Mouse (Mus musculus): ENCODE measurements at regions not wholly inside any gene's neighbourhood (a gene's known extent, or its start where the extent isn't known, plus 50 kb on each side); places are given as distances from the start of the nearest gene placed in this dataset.

DNA sequence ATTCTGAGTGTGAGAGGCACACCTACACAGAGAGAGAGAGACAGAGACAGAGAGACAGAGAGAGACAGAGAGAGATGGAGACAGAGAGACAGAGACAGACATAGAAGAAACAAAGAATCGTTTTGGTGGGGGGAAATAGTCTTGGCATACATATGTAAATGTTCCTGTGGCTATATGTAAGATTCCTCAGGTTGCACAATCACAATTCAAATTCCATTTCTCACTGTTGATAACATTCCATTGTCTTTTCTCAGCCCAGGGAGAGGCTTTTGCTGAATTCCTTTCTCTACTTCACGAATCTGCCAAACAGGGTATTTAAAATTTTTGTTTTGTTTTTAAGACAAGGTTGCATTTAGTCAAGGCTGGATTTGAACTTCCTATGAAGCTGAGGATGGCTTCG lies 205.0 kb upstream of the Ell2 start:
- no peaks in the 10 kb centered on the region for H3K9me3 ChIP-seq (replicated peaks)
- H3K36me3 ChIP-seq: no peaks in the 10 kb centered on the region
- H3K27me3 ChIP-seq: no peaks in the 10 kb centered on the region
- H3K4me2 ChIP-seq: no peak overlapping the region
- no peak for ATAC-seq (replicated peaks; ENCODE audit: insufficient number of reproducible peaks, insufficient read depth, low FRiP score, low read depth)
- no peak overlapping the region for H3K9ac ChIP-seq
- H3K27ac ChIP-seq: no peak overlapping the region
- no peak overlapping the region for H3K4me3 ChIP-seq
- WGBS: 63% methylated on average over 3 of the region's 3 CpGs
- H3K4me1 ChIP-seq (replicated peaks): no peaks in the 10 kb centered on the region

- Histone ChIP-seq H3K4me2 (no peak overlapping the region), H3K9me3 (replicated peaks) (no peaks in the 10 kb centered on the region), H3K27ac (no peak overlapping the region), H3K4me3 (no peak overlapping the region), H3K27me3 (no peaks in the 10 kb centered on the region), H3K4me1 (replicated peaks) (no peaks in the 10 kb centered on the region), H3K9ac (no peak overlapping the region), H3K36me3 (no peaks in the 10 kb centered on the region)
- ATAC-seq (replicated peaks; ENCODE audit: insufficient number of reproducible peaks, insufficient read depth, low FRiP score, low read depth): no peak
These were observed 203.2 kb upstream of the Ell2 start for GRCm38 (mm10) chr13:75503394-75503793.

DNA sequence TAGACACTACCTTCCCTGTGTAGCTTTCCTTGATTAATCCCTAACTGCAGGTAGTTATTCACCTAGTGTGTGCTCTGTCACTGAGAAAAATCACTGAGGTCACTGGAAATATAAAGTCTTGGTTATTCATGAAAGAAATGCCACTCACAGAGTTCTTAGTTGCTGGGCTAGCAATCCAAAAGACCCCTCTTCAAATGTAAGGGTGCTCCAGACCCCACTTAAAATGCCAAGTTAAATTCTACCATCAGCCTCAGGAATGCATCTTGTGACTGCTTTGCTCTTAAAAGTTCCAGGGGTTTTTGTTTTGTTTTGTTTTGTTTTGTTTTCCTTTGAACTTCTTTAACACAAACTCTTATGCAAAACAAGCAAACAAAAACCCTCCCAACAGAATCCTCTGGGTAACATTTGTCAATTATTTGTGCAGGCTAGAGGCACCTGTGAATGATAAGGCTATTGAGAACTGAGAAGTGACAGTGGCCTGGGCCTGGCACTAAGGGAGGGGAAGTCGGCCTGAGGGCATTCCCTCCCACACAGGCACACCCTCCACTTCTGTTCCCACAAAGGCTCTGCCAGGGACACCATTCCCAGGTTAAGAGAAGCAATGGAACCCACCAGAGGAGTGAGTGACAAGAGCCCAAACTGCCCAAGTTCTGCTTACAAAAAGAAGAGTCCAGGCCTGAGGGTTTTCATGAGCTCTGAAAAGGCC lies 192.1 kb upstream of the Ell2 start:
- H3K4me1 ChIP-seq (replicated peaks): no peaks in the 10 kb centered on the region
- no peaks in the 10 kb centered on the region for H3K36me3 ChIP-seq
- no peak for ATAC-seq (replicated peaks; ENCODE audit: insufficient number of reproducible peaks, insufficient read depth, low FRiP score, low read depth)
- H3K4me3 ChIP-seq: no peak overlapping the region
- no peak overlapping the region for H3K4me2 ChIP-seq
- no peaks in the 10 kb centered on the region for H3K27me3 ChIP-seq
- H3K9ac ChIP-seq: no peak overlapping the region
- no peak overlapping the region for H3K27ac ChIP-seq
- 15% methylated on average over 1 of the region's 1 CpGs for WGBS
- no peaks in the 10 kb centered on the region for H3K9me3 ChIP-seq (replicated peaks)

- 64% methylated on average over 4 of the region's 4 CpGs for WGBS
- no peaks in the 10 kb centered on the region for H3K4me1 ChIP-seq (replicated peaks)
- H3K9me3 ChIP-seq (replicated peaks): no peaks in the 10 kb centered on the region
- no peak overlapping the region for H3K27ac ChIP-seq
- H3K9ac ChIP-seq: no peak overlapping the region
- no peaks in the 10 kb centered on the region for H3K36me3 ChIP-seq
- no peak overlapping the region for H3K4me3 ChIP-seq
- no peak; the same call in 1 of the 2 replicates for ATAC-seq (replicated peaks; ENCODE audit: insufficient number of reproducible peaks, insufficient read depth, low FRiP score, low read depth)
- no peaks in the 10 kb centered on the region for H3K27me3 ChIP-seq
- H3K4me2 ChIP-seq: no peak overlapping the region
These were observed 183.0 kb upstream of the Ell2 start for GRCm38 (mm10) chr13:75523293-75524278.

DNA sequence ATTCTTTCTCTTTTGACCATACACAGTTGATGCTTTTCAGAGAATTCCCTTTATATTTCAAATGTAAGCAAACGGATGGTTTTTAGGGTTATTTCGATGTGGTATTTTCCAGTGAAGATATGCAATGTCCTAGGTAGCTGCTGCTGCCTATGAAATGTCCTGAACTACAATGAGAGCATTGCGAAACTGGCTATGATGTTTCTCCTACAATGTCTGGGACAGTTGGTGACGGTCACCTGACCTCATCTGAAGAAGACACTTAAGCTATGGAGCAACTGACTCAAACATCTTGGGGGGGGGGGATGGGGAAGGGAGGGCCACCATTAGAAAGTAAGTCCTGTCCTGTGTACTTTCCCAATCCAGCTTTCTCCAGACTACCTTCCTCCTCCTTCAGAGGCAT lies 182.1 kb upstream of the Ell2 start:
- Histone ChIP-seq H3K27me3 (no peaks in the 10 kb centered on the region), H3K9me3 (replicated peaks) (no peaks in the 10 kb centered on the region), H3K4me1 (replicated peaks) (no peaks in the 10 kb centered on the region), H3K4me2 (no peak overlapping the region), H3K36me3 (no peaks in the 10 kb centered on the region), H3K4me3 (no peak overlapping the region), H3K9ac (no peak overlapping the region), H3K27ac (no peak overlapping the region)
- 85% methylated on average over 4 of the region's 4 CpGs for WGBS
- no peak for ATAC-seq (replicated peaks; ENCODE audit: insufficient number of reproducible peaks, insufficient read depth, low FRiP score, low read depth)

DNA sequence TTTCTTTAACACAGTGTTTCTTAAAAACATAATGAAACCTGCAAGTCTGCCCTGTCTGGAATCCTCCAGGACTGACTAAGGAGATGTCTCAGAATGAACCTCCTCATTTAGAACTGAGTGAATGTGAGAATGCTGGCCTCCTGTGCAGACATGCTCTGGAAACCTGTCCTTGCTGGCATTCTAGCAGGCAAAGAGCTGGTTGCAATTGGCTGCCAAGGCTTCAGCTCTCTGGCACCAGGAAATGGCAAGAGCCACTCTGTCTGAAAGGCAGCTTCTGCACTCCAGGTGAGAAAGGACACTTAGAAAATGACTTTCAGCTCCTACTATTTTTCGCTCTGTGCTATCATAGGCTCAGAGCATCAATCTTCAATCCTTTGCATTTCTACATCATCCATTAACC lies 175.0 kb upstream of the Ell2 start:
- no peak overlapping the region for H3K9ac ChIP-seq
- H3K9me3 ChIP-seq (replicated peaks): no peaks in the 10 kb centered on the region
- H3K36me3 ChIP-seq: no peaks in the 10 kb centered on the region
- no peak for ATAC-seq (replicated peaks; ENCODE audit: insufficient number of reproducible peaks, insufficient read depth, low FRiP score, low read depth)
- 90% methylated on average over 1 of the region's 1 CpGs for WGBS
- no peak overlapping the region for H3K4me3 ChIP-seq
- H3K27me3 ChIP-seq: no peaks in the 10 kb centered on the region
- H3K27ac ChIP-seq: no peak overlapping the region
- H3K4me1 ChIP-seq (replicated peaks): no peaks in the 10 kb centered on the region
- no peak overlapping the region for H3K4me2 ChIP-seq

- WGBS: 79% methylated on average over 2 of the region's 2 CpGs
- H3K36me3 ChIP-seq: no peaks in the 10 kb centered on the region
- no peaks in the 10 kb centered on the region for H3K4me1 ChIP-seq (replicated peaks)
- ATAC-seq (replicated peaks; ENCODE audit: insufficient number of reproducible peaks, insufficient read depth, low FRiP score, low read depth): no peak
- H3K9ac ChIP-seq: no peak overlapping the region
- H3K27me3 ChIP-seq: no peaks in the 10 kb centered on the region
- H3K4me2 ChIP-seq: no peak overlapping the region
- no peaks in the 10 kb centered on the region for H3K9me3 ChIP-seq (replicated peaks)
- no peak overlapping the region for H3K4me3 ChIP-seq
- no peak overlapping the region for H3K27ac ChIP-seq
These were observed 165.1 kb upstream of the Ell2 start for GRCm38 (mm10) chr13:75541446-75541845.

DNA sequence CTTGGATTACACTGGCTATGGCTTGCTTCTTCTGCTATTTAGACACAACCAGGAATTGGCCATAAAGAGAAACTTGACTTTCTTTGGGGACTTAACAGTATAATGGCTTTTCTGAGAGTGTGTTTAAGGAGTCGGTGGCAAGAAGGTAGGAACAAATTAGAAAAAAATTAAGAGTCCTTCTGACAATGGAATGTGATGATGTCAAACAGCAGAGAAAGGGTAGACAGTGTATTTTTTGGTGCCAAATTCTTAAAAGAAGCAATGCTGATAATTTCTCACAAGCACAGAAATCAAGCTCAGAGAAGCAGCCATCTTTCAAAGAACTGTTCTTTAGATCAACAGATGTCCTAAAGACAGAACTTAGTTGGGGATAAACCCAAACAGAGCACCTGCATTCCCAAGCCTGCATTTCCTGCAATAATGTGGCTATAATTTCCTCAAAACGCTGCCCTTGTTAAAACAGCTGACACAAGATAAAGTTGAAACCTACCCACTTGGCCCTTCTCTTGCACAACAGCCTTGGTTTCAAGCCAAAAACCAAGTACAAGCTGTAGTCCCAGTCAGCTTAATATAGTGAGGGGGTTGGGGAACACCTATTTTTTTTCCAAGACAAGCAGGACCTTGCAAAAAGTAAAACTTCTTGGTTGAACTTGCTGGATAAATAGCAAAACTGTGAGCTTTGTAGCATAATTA lies 164.2 kb upstream of the Ell2 start:
- no peak for ATAC-seq (replicated peaks; ENCODE audit: insufficient number of reproducible peaks, insufficient read depth, low FRiP score, low read depth)
- Histone ChIP-seq H3K4me2 (no peak overlapping the region), H3K9ac (no peak overlapping the region), H3K27ac (no peak overlapping the region), H3K4me3 (no peak overlapping the region), H3K36me3 (no peaks in the 10 kb centered on the region), H3K9me3 (replicated peaks) (no peaks in the 10 kb centered on the region), H3K4me1 (replicated peaks) (no peaks in the 10 kb centered on the region), H3K27me3 (no peaks in the 10 kb centered on the region)
- WGBS: 45% methylated on average over 2 of the region's 2 CpGs

GRCm38 (mm10) chr13:75542946-75543327 lies 163.6 kb upstream of the Ell2 start:
- no peaks in the 10 kb centered on the region for H3K36me3 ChIP-seq
- H3K4me1 ChIP-seq (replicated peaks): no peaks in the 10 kb centered on the region
- ATAC-seq (replicated peaks; ENCODE audit: insufficient number of reproducible peaks, insufficient read depth, low FRiP score, low read depth): no peak
- no peaks in the 10 kb centered on the region for H3K27me3 ChIP-seq
- H3K4me3 ChIP-seq: no peak overlapping the region
- no peak overlapping the region for H3K27ac ChIP-seq
- H3K4me2 ChIP-seq: no peak overlapping the region
- H3K9ac ChIP-seq: no peak overlapping the region
- no peaks in the 10 kb centered on the region for H3K9me3 ChIP-seq (replicated peaks)

DNA sequence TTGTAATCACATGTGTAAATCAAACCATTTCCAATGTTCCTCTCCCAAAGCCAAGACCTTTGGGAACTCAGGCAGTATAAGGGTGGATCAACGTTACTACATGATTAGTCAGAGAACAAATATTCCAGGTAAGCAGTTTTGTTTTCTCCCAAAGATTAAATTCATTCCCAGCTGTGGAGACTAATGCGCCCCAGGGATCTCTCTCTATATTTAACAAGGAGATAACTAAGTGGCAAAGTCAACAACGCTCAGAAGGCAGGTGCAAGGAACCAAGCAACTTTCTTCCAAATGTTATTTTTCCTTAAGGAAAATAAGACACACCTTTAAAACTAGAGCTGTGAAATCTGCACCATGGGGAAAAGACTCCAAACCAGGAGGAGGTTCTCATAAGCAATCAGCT lies 163.0 kb upstream of the Ell2 start:
- no peak for ATAC-seq (replicated peaks; ENCODE audit: insufficient number of reproducible peaks, insufficient read depth, low FRiP score, low read depth)
- no peak overlapping the region for H3K9ac ChIP-seq
- 63% methylated on average over 3 of the region's 3 CpGs for WGBS
- no peak overlapping the region for H3K27ac ChIP-seq
- H3K4me3 ChIP-seq: no peak overlapping the region
- no peaks in the 10 kb centered on the region for H3K9me3 ChIP-seq (replicated peaks)
- H3K36me3 ChIP-seq: no peaks in the 10 kb centered on the region
- H3K4me2 ChIP-seq: no peak overlapping the region
- no peaks in the 10 kb centered on the region for H3K27me3 ChIP-seq
- no peaks in the 10 kb centered on the region for H3K4me1 ChIP-seq (replicated peaks)

DNA sequence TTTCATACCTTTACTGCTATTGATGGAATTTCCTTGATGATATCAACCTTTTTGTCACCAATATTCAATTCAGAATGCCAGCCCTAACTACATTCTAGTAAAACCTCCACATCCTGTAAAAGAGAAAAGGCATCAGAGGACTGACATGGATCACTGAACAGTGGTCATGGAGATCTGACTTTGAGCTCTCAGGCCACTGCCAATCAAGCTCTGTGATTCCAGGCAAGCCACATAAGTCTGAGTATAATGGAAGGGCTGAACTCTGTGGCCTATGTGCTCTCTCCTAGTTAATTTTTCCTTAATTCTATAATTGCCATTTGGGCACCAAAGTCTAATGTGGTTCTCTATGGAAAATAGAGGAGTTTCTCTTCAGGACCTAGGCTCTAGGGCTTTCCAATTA lies 161.8 kb upstream of the Ell2 start:
- no peak overlapping the region for H3K4me3 ChIP-seq
- no peak overlapping the region for H3K27ac ChIP-seq
- ATAC-seq (replicated peaks; ENCODE audit: insufficient number of reproducible peaks, insufficient read depth, low FRiP score, low read depth): no peak
- H3K4me2 ChIP-seq: no peak overlapping the region
- H3K4me1 ChIP-seq (replicated peaks): no peaks in the 10 kb centered on the region
- no peaks in the 10 kb centered on the region for H3K9me3 ChIP-seq (replicated peaks)
- H3K27me3 ChIP-seq: no peaks in the 10 kb centered on the region
- no peak overlapping the region for H3K9ac ChIP-seq
- H3K36me3 ChIP-seq: no peaks in the 10 kb centered on the region
